Mouse (Mus musculus): Measurements from ENCODE around the gene Pde6h.

GRCm38 (mm10) chr6:136988536-136989060, 65.0 kb downstream of the Pde6h start:
- TF ChIP-seq POLR2A (IDR thresholded peaks at IDR 0.05; ENCODE audit: low read depth, low read length) (no peak), MXI1 (IDR thresholded peaks at IDR 0.05; ENCODE audit: low read depth, low read length) (no peak), CTCF (conservative IDR thresholded peaks at IDR 0.05 in 1 of 2, IDR thresholded peaks at IDR 0.05 in 1 of 2; ENCODE audit: low read depth in 2 of 2, low read length in 2 of 2) (no peak), EP300 (IDR thresholded peaks at IDR 0.05; ENCODE audit: low read length) (no peak), USF2 (conservative IDR thresholded peaks at IDR 0.05; ENCODE audit: low read depth, low read length) (no peak), POLR2AphosphoS2 (IDR thresholded peaks at IDR 0.05; ENCODE audit: low read depth, low read length) (no peak)
